Mouse (Mus musculus): ENCODE measurements around the gene Tarbp1.
A peak's percentile ranks its signal among the peaks of the same experiment; 100 is the strongest.

- TF ChIP-seq CTCF (IDR thresholded peaks at IDR 0.05; ENCODE audit: extremely low read depth, insufficient read depth, insufficient read length, insufficient replicate concordance) (no peak), POLR2A (IDR thresholded peaks at IDR 0.05; ENCODE audit: low read depth, low read length) (peak; percentile 42)
Measured at GRCm38 (mm10) chr8:126474299-126475187, at the start of gene Tarbp1.
